Mouse (Mus musculus) kidney, adult 9 months (tissue): ENCODE results near the gene Ckap5.
"Not testable (repeated sequence)": the region's sequence is repeated elsewhere in the genome, so short reads cannot be mapped to it uniquely, and the experiment has no call there.

Experiments
- DNase-seq: peaks from one replicate; pipeline ENCODE4 v3.0.0; 2022

Ckap5 gene

DNA sequence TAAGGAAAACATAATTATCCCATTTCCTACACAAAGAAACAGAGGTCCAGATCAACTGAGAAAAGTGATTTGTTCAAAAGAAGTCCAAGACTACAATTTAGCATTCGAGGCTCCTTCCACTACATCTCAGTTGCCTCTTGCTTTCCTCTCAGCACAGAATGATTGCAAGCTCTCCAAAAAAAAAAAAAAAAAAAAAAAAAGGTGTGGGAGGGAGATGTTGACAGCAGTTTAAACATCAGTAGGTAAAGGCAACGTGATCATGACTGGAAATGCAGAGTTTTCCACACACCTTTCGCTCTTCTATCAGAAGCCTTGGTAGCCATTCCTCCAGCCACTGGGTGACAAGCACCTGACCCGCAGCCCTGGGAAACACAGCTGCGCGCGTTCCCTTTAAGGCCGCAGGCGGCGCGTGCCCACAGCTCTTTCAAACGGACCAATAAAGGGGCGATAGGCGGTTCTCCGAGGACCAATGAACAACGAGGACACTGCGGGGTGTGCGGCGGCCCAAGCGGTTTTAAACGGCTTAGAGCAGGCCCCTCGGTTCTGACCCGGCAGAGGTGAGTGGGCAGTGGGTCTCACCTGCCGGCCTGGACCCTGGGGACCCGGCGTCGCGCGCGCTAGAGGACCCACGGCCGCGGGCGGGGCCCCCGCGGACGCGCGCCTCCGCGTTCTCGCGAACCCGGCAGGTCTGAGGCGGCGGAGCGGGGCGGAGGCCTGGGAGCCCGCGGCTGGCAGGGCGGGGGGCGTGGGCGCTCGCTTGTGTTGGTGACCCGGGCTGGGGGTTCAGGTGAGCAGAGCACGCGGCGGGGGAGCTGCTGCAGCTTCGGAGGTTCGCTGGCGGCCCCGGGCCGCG is at the start of gene Ckap5:
TSS of gene Ckap5 (plus strand) at position 469 of the 853 bp plus-strand sequence.
- DNase-seq: peak; percentile 94

DNA sequence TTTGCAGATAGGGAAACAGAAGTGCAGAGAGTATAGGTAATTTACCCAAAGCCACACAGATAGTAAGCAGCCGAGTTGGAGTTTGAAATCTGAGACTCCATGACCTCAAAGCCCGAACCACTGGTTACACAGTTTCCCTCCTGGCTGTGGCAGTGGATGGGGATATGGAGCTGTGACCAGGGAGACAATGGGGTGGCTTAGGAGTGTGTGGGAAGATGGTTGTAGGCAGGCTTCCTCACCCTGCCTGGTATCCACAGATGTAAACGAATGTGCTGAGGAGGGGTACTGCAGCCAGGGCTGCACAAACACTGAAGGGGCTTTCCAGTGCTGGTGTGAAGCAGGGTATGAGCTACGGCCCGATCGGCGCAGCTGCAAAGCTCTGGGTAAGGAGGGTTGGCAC is 49.7 kb upstream of the Ckap5 start:
- no peak for DNase-seq

DNA sequence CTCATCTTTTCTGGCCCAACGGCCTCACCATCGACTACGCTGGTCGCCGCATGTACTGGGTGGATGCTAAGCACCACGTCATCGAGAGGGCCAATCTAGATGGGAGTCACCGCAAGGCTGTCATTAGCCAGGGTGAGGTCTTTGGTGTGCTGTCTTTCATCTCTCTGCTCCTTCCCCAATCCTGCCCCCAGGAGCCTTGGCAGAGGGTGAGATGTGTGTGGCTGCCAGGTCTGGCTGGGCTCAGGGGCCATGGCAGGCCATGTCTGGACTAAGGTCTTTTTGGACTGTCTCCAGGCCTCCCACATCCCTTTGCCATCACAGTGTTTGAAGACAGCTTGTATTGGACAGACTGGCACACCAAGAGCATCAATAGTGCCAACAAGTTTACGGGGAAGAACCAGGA is 46.2 kb upstream of the Ckap5 start:
- no peak for DNase-seq

DNA sequence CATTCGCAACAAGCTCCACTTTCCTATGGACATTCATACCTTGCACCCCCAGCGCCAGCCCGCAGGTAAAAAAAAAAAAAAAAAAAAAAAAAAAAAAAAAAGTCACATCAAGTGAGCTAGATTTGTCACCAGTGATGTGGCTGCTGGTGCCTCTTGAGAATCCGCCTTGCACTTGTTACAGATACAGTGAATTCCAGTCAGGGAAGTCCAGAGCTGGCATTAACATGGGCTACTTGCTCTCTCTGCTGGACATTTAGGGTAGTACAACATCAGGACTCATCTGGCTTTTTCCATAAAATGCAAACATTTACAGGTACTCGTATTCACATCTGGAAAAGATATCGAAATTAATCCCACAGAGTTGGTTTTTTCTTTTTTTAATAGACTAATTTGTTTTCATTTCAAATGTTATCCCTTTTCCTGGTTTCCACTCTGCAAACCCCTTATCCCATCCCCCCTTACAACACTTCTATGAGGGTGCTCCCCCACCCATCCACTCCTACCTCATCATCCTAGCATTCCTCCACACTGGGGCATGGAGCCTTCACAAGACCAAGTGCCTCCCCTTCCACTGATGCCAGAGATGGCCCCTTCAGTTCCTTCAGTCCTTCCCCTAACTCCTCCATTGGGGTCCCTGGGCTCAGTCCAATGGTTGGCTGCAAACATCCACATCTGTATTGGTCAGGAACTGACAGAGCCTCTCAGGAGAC is 45.6 kb upstream of the Ckap5 start:
- peak; percentile 81 for DNase-seq

DNA sequence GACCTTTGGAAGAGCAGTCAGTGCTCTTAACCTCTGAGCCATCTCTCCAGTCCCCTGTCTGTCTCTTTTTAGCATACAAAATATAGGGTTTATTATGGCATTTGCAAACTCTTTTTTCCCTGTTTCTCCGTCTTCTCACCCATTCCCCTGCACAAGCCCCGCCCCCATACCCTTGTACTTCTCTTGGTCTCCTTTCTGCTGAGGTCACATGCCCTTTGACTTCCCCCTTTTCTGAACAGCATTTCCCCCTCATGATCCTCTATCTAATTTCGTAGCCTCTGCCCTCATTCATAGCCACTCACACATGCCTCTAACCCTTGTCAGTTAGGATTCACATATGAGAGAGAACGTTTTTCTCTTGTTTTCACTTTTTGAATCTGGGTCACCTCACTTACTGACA is 41.9 kb upstream of the Ckap5 start:
- no peak for DNase-seq

DNA sequence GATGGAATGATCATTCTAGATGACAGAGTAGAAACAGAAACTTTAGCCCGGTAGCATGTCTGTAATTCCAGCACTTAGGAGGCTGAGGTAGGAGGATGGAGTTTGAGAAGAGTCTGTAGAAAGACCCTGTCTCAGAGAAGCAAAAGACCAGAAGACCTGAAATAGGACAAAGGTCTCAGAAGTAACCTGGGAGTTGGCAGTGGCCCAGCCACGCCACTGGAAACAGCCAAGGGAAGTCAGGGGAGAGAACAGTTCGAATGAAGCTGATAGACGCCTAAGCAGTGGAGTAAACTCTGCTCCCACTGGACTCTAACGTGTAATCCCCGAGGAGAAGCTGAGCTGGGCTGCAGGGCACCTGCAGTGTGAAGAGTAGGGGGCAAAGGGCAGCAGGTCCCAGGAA is 41.3 kb upstream of the Ckap5 start:
- peak; percentile 24 for DNase-seq

DNA sequence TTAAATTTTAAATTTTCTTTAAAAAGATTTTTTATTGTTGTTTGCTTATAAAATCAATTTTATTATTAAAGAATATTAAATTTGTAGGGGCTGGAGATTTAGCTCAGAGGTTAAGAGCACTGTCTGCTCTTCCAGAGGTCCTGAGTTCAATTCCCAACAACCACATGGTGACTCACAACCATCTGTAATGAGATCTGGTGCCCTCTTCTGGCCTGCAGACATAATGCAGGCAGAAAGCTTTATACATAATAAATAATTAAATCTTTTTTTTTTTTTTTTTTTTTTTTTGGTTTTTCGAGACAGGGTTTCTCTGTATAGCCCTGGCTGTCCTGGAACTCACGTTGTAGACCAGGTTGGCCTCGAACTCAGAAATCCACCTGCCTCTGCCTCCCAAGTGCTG is 39.3 kb upstream of the Ckap5 start:
- peak; percentile 55 for DNase-seq

DNA sequence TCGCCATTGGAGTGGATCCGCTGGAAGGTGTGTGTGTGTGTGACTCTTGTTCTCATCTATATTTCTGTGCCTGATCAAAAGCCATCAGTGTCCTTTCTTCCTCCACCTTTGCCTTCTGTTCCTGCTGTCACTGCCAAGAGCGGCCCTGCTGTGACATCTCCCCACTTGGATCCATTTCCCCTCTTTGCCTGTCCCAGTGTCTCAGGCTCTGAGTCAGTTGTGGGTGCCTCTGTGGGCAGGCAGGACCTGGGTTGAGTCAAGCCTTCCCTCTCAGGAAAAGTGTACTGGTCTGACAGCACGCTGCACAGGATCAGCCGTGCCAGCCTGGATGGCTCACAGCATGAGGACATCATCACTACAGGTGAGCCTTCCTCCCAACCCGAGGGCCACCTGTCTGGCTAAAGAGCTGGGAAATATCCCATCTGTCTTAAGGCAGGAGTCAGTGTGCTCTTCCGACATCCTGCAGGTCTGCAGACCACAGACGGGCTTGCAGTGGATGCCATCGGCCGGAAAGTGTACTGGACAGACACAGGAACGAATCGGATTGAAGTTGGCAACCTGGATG is 34.4 kb upstream of the Ckap5 start:
- no peak for DNase-seq

DNA sequence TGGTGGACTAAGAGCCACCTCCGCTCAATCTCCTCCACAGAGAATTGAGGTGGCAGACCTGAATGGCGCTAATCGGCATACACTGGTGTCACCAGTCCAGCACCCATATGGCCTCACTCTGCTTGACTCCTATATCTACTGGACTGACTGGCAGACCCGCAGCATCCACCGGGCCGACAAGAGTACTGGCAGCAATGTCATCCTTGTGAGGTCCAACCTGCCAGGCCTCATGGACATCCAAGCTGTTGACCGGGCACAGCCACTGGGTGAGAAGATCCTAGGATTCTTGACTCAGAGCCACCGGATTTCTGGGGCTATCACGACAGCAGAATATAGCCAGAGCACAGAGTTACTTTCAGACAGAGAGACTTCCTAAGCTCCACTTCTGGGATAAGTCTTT is 32.6 kb upstream of the Ckap5 start:
- DNase-seq: no peak

DNA sequence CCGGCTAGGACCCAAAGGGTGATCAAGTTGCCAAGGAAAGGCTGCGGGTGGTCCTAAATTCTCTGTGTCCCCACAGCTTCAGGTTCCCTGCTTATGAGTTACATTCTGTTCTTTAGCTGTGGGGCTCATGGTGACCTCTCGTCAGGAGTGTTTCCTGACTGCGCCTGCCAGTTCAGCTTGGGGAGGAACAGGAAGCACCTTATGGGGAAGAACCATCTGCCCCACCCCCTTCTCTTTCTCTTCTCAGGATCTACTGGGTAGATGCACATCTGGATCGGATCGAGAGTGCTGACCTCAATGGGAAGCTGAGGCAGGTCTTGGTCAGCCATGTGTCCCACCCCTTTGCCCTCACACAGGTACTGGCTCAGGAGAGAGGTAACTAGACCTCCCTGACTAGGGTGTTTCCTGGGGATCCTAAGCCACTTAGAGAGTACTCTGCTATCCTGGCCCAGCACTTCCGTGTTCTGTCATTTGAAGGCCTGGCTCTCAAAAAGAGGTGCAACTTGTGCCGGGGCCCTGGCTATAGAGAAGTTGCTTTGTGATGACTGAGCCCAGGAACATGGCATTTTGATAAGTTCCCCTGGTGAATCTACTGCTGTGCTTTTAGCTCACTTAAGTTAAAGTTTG is 28.4 kb upstream of the Ckap5 start:
- DNase-seq: no peak

DNA sequence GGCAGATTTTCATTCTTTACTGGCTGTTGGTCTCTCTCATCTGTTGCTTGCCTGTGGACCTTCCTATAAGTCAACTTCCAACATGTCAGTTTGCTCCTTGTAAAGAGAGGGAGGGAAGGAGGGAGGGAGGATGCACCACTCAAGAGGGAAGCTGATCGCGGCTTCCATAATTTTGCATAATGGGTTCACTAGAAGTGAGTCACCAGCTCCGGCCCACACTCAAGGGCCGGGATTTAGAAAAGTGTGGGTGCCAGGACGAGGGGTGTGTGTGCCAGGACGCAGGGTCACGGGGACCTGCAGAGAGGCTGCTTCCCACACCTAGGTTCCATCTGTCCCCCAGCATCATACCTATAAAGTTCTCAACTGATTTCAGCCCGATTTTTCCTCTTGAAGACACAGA is 18.5 kb upstream of the Ckap5 start:
- no peak for DNase-seq

DNA sequence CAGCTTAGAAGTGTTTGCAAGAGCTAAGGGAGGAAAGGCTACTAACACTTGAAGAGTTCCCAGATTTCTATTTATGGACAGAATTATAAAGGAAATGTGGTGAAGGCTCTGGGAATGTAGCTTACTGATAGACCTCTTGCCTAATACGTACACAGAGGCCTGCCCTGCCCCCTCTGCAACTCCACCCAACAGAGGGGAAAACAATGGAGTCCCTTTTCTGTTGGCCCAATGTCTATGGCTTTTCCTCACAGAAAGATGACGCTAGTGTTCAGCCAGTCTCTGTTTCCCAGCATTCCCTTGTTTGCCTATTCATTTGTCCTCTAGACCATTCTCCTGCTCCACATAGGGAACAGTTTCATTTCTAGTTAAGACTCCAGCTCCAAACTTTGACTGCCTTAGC is 9.4 kb upstream of the Ckap5 start:
- no peak for DNase-seq

DNA sequence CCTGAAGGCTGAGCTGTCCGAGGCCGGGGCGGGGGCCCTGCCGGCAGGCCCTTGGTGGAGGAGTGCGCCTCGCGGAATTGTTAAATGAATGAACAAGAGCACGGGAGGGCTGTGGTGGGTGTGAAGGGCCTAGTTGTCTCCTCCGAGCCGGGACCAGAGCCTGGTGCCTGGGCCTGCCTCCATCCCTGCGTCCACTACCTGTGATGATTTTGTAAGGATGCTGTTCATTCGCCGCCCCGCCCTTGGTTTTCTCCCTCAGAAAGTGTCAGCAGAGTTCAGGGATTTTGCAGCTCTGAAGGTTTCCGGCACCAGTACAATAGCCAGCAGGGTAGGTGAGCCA is 555 bp downstream of the Ckap5 start:
- peak; percentile 25 for DNase-seq

DNA sequence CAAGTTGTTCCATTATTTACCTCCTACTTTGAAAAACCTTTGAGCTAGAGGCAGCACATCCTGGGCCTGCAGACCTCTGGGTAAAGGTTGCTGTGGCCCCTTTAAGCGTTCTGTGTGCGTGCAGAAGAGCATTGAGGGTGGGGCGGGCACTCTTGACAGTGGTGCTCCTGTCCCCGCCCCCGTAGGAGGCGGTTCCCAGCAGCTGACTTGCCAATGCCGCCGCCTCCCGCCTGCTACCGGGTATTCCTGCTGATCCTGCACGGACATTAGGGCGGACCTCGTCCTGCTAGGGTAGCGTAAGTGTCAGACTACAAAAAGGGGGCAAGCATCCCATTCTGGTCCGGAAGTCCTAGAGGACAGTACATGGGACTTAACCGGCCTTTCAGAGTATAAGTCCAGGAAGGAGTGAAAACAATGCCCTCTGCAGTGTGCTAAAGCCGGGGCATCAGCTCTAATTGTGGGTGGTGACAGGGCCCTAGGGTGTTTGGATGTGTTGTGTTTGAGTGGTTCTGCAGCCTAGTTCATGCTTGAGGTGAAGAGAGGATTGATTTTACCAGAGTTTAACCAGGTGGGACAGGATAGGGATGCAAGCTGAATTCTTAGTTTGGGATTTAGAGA is 11.1 kb downstream of the Ckap5 start:
- peak; percentile 94 for DNase-seq

DNA sequence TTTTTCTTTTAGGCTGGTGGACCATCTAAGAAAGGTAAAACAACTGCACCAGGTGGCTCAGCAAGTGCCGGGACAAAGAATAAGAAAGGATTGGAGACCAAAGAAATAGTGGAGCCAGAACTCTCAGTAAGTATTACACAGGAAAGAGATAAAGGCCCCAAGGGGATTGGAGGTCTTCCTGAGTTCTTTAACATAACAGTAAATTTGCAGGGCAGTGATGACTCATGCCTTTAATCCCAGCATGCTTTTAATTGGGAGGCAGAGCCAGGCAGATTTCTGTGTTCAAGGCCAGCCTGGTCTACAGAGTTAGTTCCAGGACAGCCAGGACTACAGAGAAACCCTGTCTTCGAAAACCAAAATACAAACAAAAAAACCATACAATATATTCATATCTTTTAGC is 41.6 kb downstream of the Ckap5 start:
- no peak for DNase-seq

DNA sequence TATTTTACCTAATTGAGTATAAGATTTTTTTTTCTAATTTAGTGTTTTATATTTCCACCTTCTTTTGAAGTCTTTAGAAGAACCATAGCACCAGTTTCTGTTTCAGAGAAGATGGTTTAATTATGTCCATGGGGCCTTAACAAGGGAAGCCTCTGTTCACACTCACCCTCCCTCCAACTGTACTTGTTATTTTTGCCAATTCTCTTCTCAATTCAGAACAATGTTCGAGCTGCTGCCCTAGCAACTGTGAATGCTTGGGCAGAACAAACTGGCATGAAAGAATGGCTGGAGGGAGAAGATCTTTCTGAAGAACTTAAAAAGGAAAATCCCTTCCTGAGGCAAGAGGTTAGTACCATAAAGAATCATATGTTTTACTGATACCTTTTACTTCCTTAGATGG is 54.3 kb downstream of the Ckap5 start:
- DNase-seq: no peak

DNA sequence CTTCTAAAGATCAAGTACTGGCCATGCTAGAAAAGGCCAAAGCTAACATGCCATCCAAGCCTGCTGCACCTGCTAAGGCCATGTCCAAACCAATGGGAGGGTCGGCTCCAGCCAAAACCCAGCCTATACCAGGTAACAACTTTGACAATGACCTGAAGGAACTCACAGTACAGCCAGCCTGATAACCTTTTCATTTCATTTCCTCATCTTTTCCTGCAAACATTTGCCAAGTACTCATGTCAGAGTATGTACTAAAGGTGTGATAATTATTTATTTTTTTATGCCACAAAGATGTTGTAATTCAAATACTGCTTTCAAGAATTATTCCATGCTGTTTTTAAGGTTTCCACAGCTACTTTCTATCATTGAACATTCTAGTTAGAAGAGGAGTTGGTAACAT is 59.7 kb downstream of the Ckap5 start:
- DNase-seq: no peak

DNA sequence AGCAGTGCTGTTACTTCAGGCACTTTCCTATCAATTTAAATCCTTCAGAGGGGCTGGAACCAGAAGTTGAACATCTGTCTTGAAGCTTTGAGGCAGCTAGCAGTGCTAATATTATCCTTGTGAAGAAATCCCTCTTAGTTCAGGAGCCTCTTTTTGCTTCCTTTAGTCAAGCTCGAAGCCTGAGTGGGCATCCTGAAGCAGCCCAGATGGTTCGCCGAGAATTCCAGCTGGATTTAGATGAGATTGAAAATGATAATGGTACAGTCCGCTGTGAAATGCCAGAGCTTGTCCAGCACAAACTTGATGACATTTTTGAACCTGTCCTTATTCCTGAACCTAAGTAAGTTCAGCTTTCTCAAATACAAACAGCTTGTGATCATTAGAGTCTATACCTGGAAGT is 73.9 kb downstream of the Ckap5 start:
- DNase-seq: no peak

DNA sequence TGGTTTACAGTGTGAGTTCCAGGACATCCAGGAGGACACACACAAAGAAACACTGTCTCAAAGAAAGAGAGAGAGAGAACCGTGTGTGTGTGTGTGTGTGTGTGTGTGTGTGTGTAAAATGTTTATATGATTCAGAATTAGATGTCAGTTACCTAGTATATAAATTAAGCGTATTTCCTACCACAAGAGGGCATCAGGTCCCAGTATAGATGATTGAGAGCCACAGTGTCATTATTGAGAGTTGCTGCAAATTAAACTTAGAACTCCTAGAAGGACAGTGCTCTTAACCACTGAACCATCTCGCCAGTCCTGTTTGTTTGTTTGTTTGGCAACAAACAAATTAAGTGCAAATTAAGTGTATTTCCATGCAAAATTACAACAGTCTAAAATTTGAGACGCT is 75.8 kb downstream of the Ckap5 start:
- DNase-seq: peak; percentile 13

DNA sequence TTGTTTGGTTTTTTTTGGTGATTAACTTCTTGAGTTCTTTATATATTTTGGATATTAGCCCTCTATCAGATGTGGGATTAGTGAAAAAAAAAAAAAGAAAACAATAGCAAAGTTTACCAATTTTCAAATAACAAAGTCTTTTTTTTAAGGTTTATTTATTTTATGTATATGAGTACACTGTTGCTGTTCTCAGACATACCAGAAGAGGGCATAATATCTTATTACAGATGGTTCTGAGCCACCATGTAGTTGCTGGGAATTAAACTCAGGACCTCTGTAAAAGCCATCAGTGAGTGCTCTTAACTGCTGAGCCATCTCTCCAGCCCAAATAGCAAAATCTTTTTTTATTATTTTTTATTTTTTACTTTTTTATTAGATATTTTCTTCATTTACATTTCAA is 82.8 kb downstream of the Ckap5 start:
- not testable (repeated sequence) for DNase-seq

DNA sequence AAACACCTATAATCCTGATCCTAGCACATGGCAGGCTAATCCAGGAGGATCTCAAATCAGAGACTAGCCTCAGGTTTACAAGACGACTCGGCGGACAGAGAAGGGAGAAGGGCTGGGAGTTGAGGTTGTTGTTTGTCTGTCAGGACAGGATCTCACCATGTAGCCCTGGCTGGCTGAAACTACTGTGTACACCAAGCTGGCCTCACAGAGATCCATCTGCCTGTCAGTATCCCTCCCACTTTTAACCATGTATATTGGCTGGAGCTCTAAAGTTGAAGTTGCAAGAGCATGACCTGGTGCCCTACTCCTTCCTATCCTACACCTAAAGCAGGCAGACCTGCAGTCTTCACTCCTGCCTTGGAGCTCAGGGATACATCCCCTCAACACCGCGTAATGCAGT is 95.8 kb downstream of the Ckap5 start:
- DNase-seq: no peak

DNA sequence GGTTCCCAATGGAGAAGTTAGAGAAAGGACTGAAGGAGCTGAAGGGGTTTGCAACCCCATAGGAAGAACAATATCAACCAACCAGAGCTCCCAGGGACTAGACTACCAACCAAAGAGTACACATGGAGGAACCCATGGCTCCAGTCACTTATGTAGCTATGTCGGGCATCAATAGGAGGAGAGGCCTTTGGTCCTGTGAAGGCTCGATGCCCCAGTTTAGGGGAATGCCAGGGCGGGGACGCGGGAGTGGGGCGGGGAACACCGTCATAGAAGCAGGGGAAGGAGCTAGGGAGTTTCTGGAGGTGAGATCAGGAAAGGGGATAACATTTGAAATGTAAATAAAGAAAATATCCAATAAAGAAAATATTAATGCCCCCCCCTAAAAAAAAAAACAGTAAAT is 96.8 kb downstream of the Ckap5 start:
- DNase-seq: not testable (repeated sequence)

DNA sequence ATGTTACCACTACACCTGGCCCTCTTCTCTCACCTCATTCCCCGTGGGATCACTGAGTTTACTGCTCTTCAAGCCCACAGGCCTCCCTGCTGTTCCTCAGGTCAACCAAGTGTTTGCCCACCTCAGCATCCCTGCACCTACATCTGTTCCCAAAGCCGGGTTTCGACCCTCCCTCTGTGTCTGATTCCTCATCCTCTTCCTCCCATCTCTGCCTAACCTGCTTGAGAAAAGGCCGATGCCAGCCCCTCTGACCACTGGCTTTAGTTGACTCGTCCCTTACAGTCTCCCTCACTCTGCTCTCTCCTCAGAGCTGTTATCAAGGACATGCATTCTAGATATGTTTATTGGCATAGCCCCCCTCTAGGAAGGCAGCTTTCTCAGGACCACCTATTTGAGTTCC is 100.9 kb downstream of the Ckap5 start:
- DNase-seq: no peak
